Mouse (Mus musculus) neural tube, embryonic 10.5 days (tissue): ENCODE data around the gene Gm12216.

Experiments
- DNase-seq: peaks from one replicate; pipeline ENCODE4 v3.0.0-alpha.2; 2017; ENCODE audit warnings: low spot score; ENCODE audit errors: extremely low spot score

Gene Gm12216

GRCm38 (mm10) chr11:53747985-53748384, 111.1 kb downstream of the Gm12216 start:
- no peak for DNase-seq

- no peak for DNase-seq
Measured at GRCm38 (mm10) chr11:53745260-53745659, 113.8 kb downstream of the Gm12216 start.

- DNase-seq: no peak
Measured at GRCm38 (mm10) chr11:53742353-53742752, 116.7 kb downstream of the Gm12216 start.

- DNase-seq: no peak
Measured at GRCm38 (mm10) chr11:53737573-53737946, 121.5 kb downstream of the Gm12216 start.

GRCm38 (mm10) chr11:53736771-53737572, 122.1 kb downstream of the Gm12216 start:
- peak; percentile 70 for DNase-seq

- peak; percentile 67 for DNase-seq
Measured at GRCm38 (mm10) chr11:53735682-53736245, 123.3 kb downstream of the Gm12216 start.

- no peak for DNase-seq
Measured at GRCm38 (mm10) chr11:53734970-53735681, 123.9 kb downstream of the Gm12216 start.

GRCm38 (mm10) chr11:53734431-53734830, 124.6 kb downstream of the Gm12216 start:
- DNase-seq: no peak

- no peak for DNase-seq
Measured at GRCm38 (mm10) chr11:53733824-53734223, 125.2 kb downstream of the Gm12216 start.
